Mouse (Mus musculus) heart, embryonic 15.5 days (tissue): Measurements from ENCODE around the gene Cfap299. TPM values are rescaled to one million over a fixed set of nuclear protein-coding genes. Genes with fewer than 3 reads are reported as not detected.

Experiments used
- ATAC-seq: fragments of 200-750 bp; cut with Nextera tagmentation; replicated peaks from 2 replicates; pipeline ENCODE4 v1.8.0; 2017; ENCODE audit warnings: low read depth, moderate TSS enrichment; ENCODE audit not compliant: insufficient number of reproducible peaks, insufficient read depth, low FRiP score
- H3K27ac ChIP-seq: fragments of 300-500 bp; sonication (generic); 2 replicates; pipeline ENCODE4 v1.5.1; 2015; ENCODE audit warnings: mild to moderate bottlenecking, inconsistent platforms
- H3K27me3 ChIP-seq: fragments of 300-500 bp; sonication (generic); 2 replicates; pipeline ENCODE4 v1.6.1; 2015; ENCODE audit warnings: inconsistent platforms
- H3K36me3 ChIP-seq: fragments of 300-500 bp; sonication (generic); 2 replicates; pipeline ENCODE4 v1.6.1; 2015; ENCODE audit warnings: mild to moderate bottlenecking, inconsistent platforms
- H3K4me1 ChIP-seq: fragments of 300-500 bp; sonication (generic); replicated peaks from 2 replicates; pipeline ENCODE4 v1.6.1; 2015; ENCODE audit warnings: inconsistent platforms
- H3K4me2 ChIP-seq: fragments of 300-500 bp; sonication (generic); 2 replicates; pipeline ENCODE4 v1.6.1; 2015; ENCODE audit warnings: inconsistent platforms, mild to moderate bottlenecking, moderate library complexity
- H3K4me3 ChIP-seq: fragments of 300-500 bp; sonication (generic); 2 replicates; pipeline ENCODE4 v1.5.1; 2015; ENCODE audit warnings: mild to moderate bottlenecking, inconsistent platforms
- H3K9ac ChIP-seq: fragments of 300-500 bp; sonication (generic); 2 replicates; pipeline ENCODE4 v1.6.1; 2015; ENCODE audit warnings: mild to moderate bottlenecking, inconsistent platforms
- H3K9me3 ChIP-seq: fragments of 300-500 bp; sonication (generic); replicated peaks from 2 replicates; pipeline ENCODE4 v1.6.1; 2016; ENCODE audit warnings: inconsistent platforms
- WGBS: fragments of 180-500 bp; shearing (Covaris S2); methylation state at CpG from one replicate; pipeline ENCODE4 v1.1.7; 2015; ENCODE audit warnings: mixed read lengths; 5-methylcytosine and 5-hydroxymethylcytosine counted together
- polyA plus RNA-seq: library from polyadenylated mRNA; unstranded; fragments of >200 nt; fragmentation: Nextera tagmentation; extraction: Ambion mirVana; gene quantifications from 2 replicates; pipeline ENCODE4 v1.2.1, GENCODE M21; 2015

Cfap299 gene
- polyA plus RNA-seq, 1 experiment from 2014 or later = not detected

- Histone ChIP-seq H3K27ac (no peak overlapping the region), H3K36me3 (no peaks in the 10 kb centered on the region), H3K9ac (no peak overlapping the region), H3K4me2 (no peak overlapping the region), H3K4me3 (no peak overlapping the region), H3K9me3 (no peaks in the 10 kb centered on the region), H3K27me3 (no peaks in the 10 kb centered on the region), H3K4me1 (no peaks in the 10 kb centered on the region)
- WGBS = 66% methylated on average over 2 of the region's 2 CpGs
- ATAC-seq = no peak
Measured at GRCm38 (mm10) chr5:98344581-98344980, 15.5 kb downstream of the Cfap299 start.

GRCm38 (mm10) chr5:98346067-98346466 lies 17.0 kb downstream of the Cfap299 start:
- ATAC-seq = no peak
- Histone ChIP-seq H3K36me3 (no peaks in the 10 kb centered on the region), H3K27me3 (no peaks in the 10 kb centered on the region), H3K27ac (no peak overlapping the region), H3K4me3 (no peak overlapping the region), H3K4me1 (no peaks in the 10 kb centered on the region), H3K9ac (no peak overlapping the region), H3K4me2 (no peak overlapping the region), H3K9me3 (no peaks in the 10 kb centered on the region)
- WGBS = 75% methylated on average over 7 of the region's 7 CpGs

- no peaks in the 10 kb centered on the region for H3K9me3 ChIP-seq
- H3K4me3 ChIP-seq = no peak overlapping the region
- H3K4me1 ChIP-seq = no peaks in the 10 kb centered on the region
- no peak overlapping the region for H3K9ac ChIP-seq
- H3K27me3 ChIP-seq = no peaks in the 10 kb centered on the region
- H3K4me2 ChIP-seq = no peak overlapping the region
- 7% methylated on average over 8 of the region's 8 CpGs for WGBS
- no peak overlapping the region for H3K27ac ChIP-seq
- ATAC-seq = no peak
- H3K36me3 ChIP-seq = no peaks in the 10 kb centered on the region
Measured at GRCm38 (mm10) chr5:98348605-98349004, 19.5 kb downstream of the Cfap299 start.

- 86% methylated on average over 7 of the region's 7 CpGs for WGBS
- H3K4me1 ChIP-seq = no peaks in the 10 kb centered on the region
- no peak overlapping the region for H3K9ac ChIP-seq
- no peaks in the 10 kb centered on the region for H3K36me3 ChIP-seq
- H3K4me2 ChIP-seq = no peak overlapping the region
- no peak overlapping the region for H3K27ac ChIP-seq
- no peak overlapping the region for H3K4me3 ChIP-seq
- no peak for ATAC-seq
- H3K27me3 ChIP-seq = no peaks in the 10 kb centered on the region
- no peaks in the 10 kb centered on the region for H3K9me3 ChIP-seq
Measured at GRCm38 (mm10) chr5:98359912-98360311, 30.8 kb downstream of the Cfap299 start.

- 68% methylated on average over 5 of the region's 5 CpGs for WGBS
- no peak overlapping the region for H3K4me3 ChIP-seq
- no peaks in the 10 kb centered on the region for H3K27me3 ChIP-seq
- H3K27ac ChIP-seq = no peak overlapping the region
- H3K4me1 ChIP-seq = no peaks in the 10 kb centered on the region
- H3K9ac ChIP-seq = no peak overlapping the region
- H3K9me3 ChIP-seq = no peaks in the 10 kb centered on the region
- H3K4me2 ChIP-seq = no peak overlapping the region
- no peaks in the 10 kb centered on the region for H3K36me3 ChIP-seq
- ATAC-seq = no peak
Measured at GRCm38 (mm10) chr5:98360792-98361419, 31.8 kb downstream of the Cfap299 start.

GRCm38 (mm10) chr5:98363428-98363827 lies 34.3 kb downstream of the Cfap299 start:
- Histone ChIP-seq H3K4me3 (no peak overlapping the region), H3K9me3 (no peaks in the 10 kb centered on the region), H3K27me3 (no peaks in the 10 kb centered on the region), H3K9ac (no peak overlapping the region), H3K4me2 (no peak overlapping the region), H3K27ac (no peak overlapping the region), H3K36me3 (no peaks in the 10 kb centered on the region), H3K4me1 (no peaks in the 10 kb centered on the region)
- 43% methylated on average over 8 of the region's 8 CpGs for WGBS
- ATAC-seq = no peak

GRCm38 (mm10) chr5:98365340-98365739 lies 36.2 kb downstream of the Cfap299 start:
- H3K4me2 ChIP-seq = no peak overlapping the region
- H3K27me3 ChIP-seq = no peaks in the 10 kb centered on the region
- no peaks in the 10 kb centered on the region for H3K4me1 ChIP-seq
- no peak overlapping the region for H3K9ac ChIP-seq
- H3K9me3 ChIP-seq = no peaks in the 10 kb centered on the region
- 67% methylated on average over 5 of the region's 5 CpGs for WGBS
- no peaks in the 10 kb centered on the region for H3K36me3 ChIP-seq
- no peak overlapping the region for H3K27ac ChIP-seq
- no peak overlapping the region for H3K4me3 ChIP-seq
- no peak for ATAC-seq

- no peaks in the 10 kb centered on the region for H3K9me3 ChIP-seq
- H3K27ac ChIP-seq = no peak overlapping the region
- no peaks in the 10 kb centered on the region for H3K4me1 ChIP-seq
- H3K9ac ChIP-seq = no peak overlapping the region
- no peaks in the 10 kb centered on the region for H3K36me3 ChIP-seq
- 59% methylated on average over 4 of the region's 4 CpGs for WGBS
- H3K4me3 ChIP-seq = no peak overlapping the region
- no peak for ATAC-seq
- H3K4me2 ChIP-seq = no peak overlapping the region
- no peaks in the 10 kb centered on the region for H3K27me3 ChIP-seq
Measured at GRCm38 (mm10) chr5:98368822-98369221, 39.7 kb downstream of the Cfap299 start.

- no peak overlapping the region for H3K9ac ChIP-seq
- no peaks in the 10 kb centered on the region for H3K9me3 ChIP-seq
- ATAC-seq = no peak
- no peak overlapping the region for H3K4me2 ChIP-seq
- WGBS = 51% methylated on average over 7 of the region's 7 CpGs
- H3K4me1 ChIP-seq = no peaks in the 10 kb centered on the region
- no peaks in the 10 kb centered on the region for H3K27me3 ChIP-seq
- H3K4me3 ChIP-seq = no peak overlapping the region
- H3K27ac ChIP-seq = no peak overlapping the region
- H3K36me3 ChIP-seq = no peaks in the 10 kb centered on the region
Measured at GRCm38 (mm10) chr5:98369426-98369825, 40.3 kb downstream of the Cfap299 start.

GRCm38 (mm10) chr5:98376058-98376798 lies 47.1 kb downstream of the Cfap299 start:
- Histone ChIP-seq H3K36me3 (no peaks in the 10 kb centered on the region), H3K27me3 (no peaks in the 10 kb centered on the region), H3K27ac (no peak overlapping the region), H3K9me3 (no peaks in the 10 kb centered on the region), H3K4me1 (no peaks in the 10 kb centered on the region), H3K4me2 (no peak overlapping the region), H3K4me3 (no peak overlapping the region), H3K9ac (no peak overlapping the region)
- 71% methylated on average over 8 of the region's 8 CpGs for whole genome bisulfite sequencing
- no peak for ATAC-seq

GRCm38 (mm10) chr5:98376799-98377090 lies 47.6 kb downstream of the Cfap299 start:
- H3K9ac ChIP-seq = no peak overlapping the region
- 84% methylated on average over 4 of the region's 4 CpGs for WGBS
- ATAC-seq = no peak
- no peak overlapping the region for H3K4me3 ChIP-seq
- no peaks in the 10 kb centered on the region for H3K27me3 ChIP-seq
- no peak overlapping the region for H3K27ac ChIP-seq
- no peaks in the 10 kb centered on the region for H3K36me3 ChIP-seq
- H3K9me3 ChIP-seq = no peaks in the 10 kb centered on the region
- H3K4me2 ChIP-seq = no peak overlapping the region
- no peaks in the 10 kb centered on the region for H3K4me1 ChIP-seq

GRCm38 (mm10) chr5:98380360-98380759 lies 51.3 kb downstream of the Cfap299 start:
- H3K4me3 ChIP-seq = no peak overlapping the region
- H3K4me2 ChIP-seq = no peak overlapping the region
- no peak overlapping the region for H3K9ac ChIP-seq
- 79% methylated on average over 4 of the region's 4 CpGs for WGBS
- no peak overlapping the region for H3K27ac ChIP-seq
- H3K4me1 ChIP-seq = no peaks in the 10 kb centered on the region
- no peak for ATAC-seq
- no peaks in the 10 kb centered on the region for H3K36me3 ChIP-seq
- H3K9me3 ChIP-seq = no peaks in the 10 kb centered on the region
- H3K27me3 ChIP-seq = no peaks in the 10 kb centered on the region
